Mouse (Mus musculus) MEL (cell line): ENCODE results near the gene Dnajc11. TPM values are rescaled to one million over a fixed set of nuclear protein-coding genes. Genes with fewer than 3 reads are reported as not detected.
A peak's percentile ranks its signal among the peaks of the same experiment; 100 is the strongest.

Experiments
- DNase-seq: peaks from one replicate; pipeline ENCODE4 v3.0.0; 2011; ENCODE audit warnings: low read depth, low spot score
- H3K27ac ChIP-seq: 2 replicates; pipeline ENCODE4 v1.5.1; 2012; ENCODE audit warnings: low read depth, mild to moderate bottlenecking, control low read depth, low read length, moderate library complexity; ENCODE audit not compliant: control insufficient read depth
- H3K27me3 ChIP-seq, 2 experiments: fragments of 150-350 bp in 1 of 2; sonication (generic) in 1 of 2; 2 replicates each; pipeline ENCODE4 v1.6.1; 2012; ENCODE audit warnings: low read length in 2 of 2, mild to moderate bottlenecking in 2 of 2, improper control_type of control experiment in 1 of 2, moderate library complexity in 1 of 2; ENCODE audit not compliant: insufficient read depth in 2 of 2, control insufficient read depth in 1 of 2
- H3K36me3 ChIP-seq, 2 experiments: 2 replicates each; pipeline ENCODE4 v1.6.1; 2012 to 2014; ENCODE audit warnings: low read length in 2 of 2, improper control_type of control experiment in 1 of 2, inconsistent platforms in 1 of 2, mild to moderate bottlenecking in 1 of 2; ENCODE audit not compliant: insufficient read depth in 2 of 2, control insufficient read depth in 1 of 2
- H3K4me1 ChIP-seq, 2 experiments: fragments of 150-350 bp in 1 of 2; sonication (generic) in 1 of 2; 2 replicates each; pipeline ENCODE4 v1.6.1; 2012; ENCODE audit warnings: low read length in 2 of 2, improper control_type of control experiment in 1 of 2, mild to moderate bottlenecking in 1 of 2; ENCODE audit not compliant: insufficient read depth in 2 of 2, control insufficient read depth in 1 of 2
- H3K4me3 ChIP-seq, 2 experiments: fragments of 150-350 bp in 1 of 2; sonication (generic) in 1 of 2; 2 replicates each; pipeline ENCODE4 v1.5.1; 2012; ENCODE audit warnings: low read depth in 2 of 2, low read length in 2 of 2, mild to moderate bottlenecking in 2 of 2, moderate library complexity in 2 of 2, control low read depth in 1 of 2, improper control_type of control experiment in 1 of 2; ENCODE audit not compliant: control insufficient read depth in 1 of 2, insufficient read depth in 1 of 2
- H3K79me2 ChIP-seq: 2 replicates; pipeline ENCODE4 v1.6.1; 2012; ENCODE audit warnings: mild to moderate bottlenecking, low read length, moderate library complexity; ENCODE audit not compliant: control insufficient read depth, poor library complexity, insufficient read depth
- H3K9ac ChIP-seq: 2 replicates; pipeline ENCODE4 v1.6.1; 2012; ENCODE audit warnings: low read depth, mild to moderate bottlenecking, control low read depth, low read length, moderate library complexity; ENCODE audit not compliant: control insufficient read depth, poor library complexity, severe bottlenecking
- H3K9me3 ChIP-seq: fragments of 150-350 bp; sonication (generic); replicated peaks from 2 replicates; pipeline ENCODE4 v1.6.1; 2012; ENCODE audit warnings: mild to moderate bottlenecking, low read length, improper control_type of control experiment, moderate library complexity; ENCODE audit not compliant: insufficient read depth
- CTCF ChIP-seq, 3 experiments: IDR thresholded peaks in 2 of 3; conservative IDR thresholded peaks in 1 of 3; 2 replicates each; pipeline ENCODE4 v1.5.1; 2011 to 2012; ENCODE audit warnings: low read length in 3 of 3, low read depth in 2 of 3, mild to moderate bottlenecking in 2 of 3, improper control_type of control experiment in 1 of 3, inconsistent platforms in 1 of 3, mixed read lengths in 1 of 3, moderate library complexity in 1 of 3; ENCODE audit not compliant: control insufficient read depth in 1 of 3, insufficient read depth in 1 of 3, poor library complexity in 1 of 3, severe bottlenecking in 1 of 3
- E2F4 ChIP-seq: IDR thresholded peaks from 2 replicates; pipeline ENCODE4 v1.6.1; 2011; ENCODE audit warnings: low read depth, low read length, improper control_type of control experiment, borderline replicate concordance
- ELF1 ChIP-seq: IDR thresholded peaks from 2 replicates; pipeline ENCODE4 v1.6.1; 2014; ENCODE audit warnings: low read depth, mild to moderate bottlenecking, inconsistent platforms, low read length, improper control_type of control experiment, moderate library complexity
- EP300 ChIP-seq, 2 experiments: IDR thresholded peaks; 2 replicates each; pipeline ENCODE4 v1.6.1; 2011; ENCODE audit warnings: improper control_type of control experiment in 2 of 2, low read length in 2 of 2, low read depth in 1 of 2, mild to moderate bottlenecking in 1 of 2
- HCFC1 ChIP-seq: IDR thresholded peaks from 2 replicates; pipeline ENCODE4 v1.6.1; 2012; ENCODE audit warnings: low read depth, mild to moderate bottlenecking, inconsistent platforms, low read length, improper control_type of control experiment, moderate library complexity
- JUND ChIP-seq: IDR thresholded peaks from 2 replicates; pipeline ENCODE4 v1.6.1; 2011; ENCODE audit warnings: low read depth, mild to moderate bottlenecking, improper control_type of control experiment, low read length
- MAZ ChIP-seq: IDR thresholded peaks from 2 replicates; pipeline ENCODE4 v1.6.1; 2012; ENCODE audit warnings: low read depth, mild to moderate bottlenecking, inconsistent platforms, low read length, improper control_type of control experiment
- MEF2A ChIP-seq: IDR thresholded peaks from 2 replicates; pipeline ENCODE4 v1.6.1; 2014; ENCODE audit warnings: low read depth, mild to moderate bottlenecking, inconsistent platforms, low read length, improper control_type of control experiment; ENCODE audit not compliant: poor library complexity, insufficient replicate concordance, severe bottlenecking; ENCODE audit errors: extremely low read depth
- MYC ChIP-seq: IDR thresholded peaks from 2 replicates; pipeline ENCODE4 v1.6.1; 2011; ENCODE audit warnings: low read depth, mild to moderate bottlenecking, low read length, improper control_type of control experiment, moderate library complexity
- POLR2A ChIP-seq, 2 experiments: IDR thresholded peaks; 2 replicates each; pipeline ENCODE4 v1.6.1; 2011 to 2012; ENCODE audit warnings: low read length in 2 of 2, mild to moderate bottlenecking in 2 of 2, control low read depth in 1 of 2, improper control_type of control experiment in 1 of 2, low read depth in 1 of 2, moderate library complexity in 1 of 2; ENCODE audit not compliant: control insufficient read depth in 1 of 2, insufficient read depth in 1 of 2, poor library complexity in 1 of 2
- POLR2AphosphoS2 ChIP-seq: IDR thresholded peaks from 2 replicates; pipeline ENCODE4 v1.6.1; 2011; ENCODE audit warnings: low read length, improper control_type of control experiment
- RAD21 ChIP-seq: IDR thresholded peaks from 2 replicates; pipeline ENCODE4 v1.6.1; 2011; ENCODE audit warnings: mild to moderate bottlenecking, low read depth, low read length, improper control_type of control experiment
- SIN3A ChIP-seq: IDR thresholded peaks from 2 replicates; pipeline ENCODE4 v1.6.1; 2012; ENCODE audit warnings: low read length, improper control_type of control experiment, inconsistent platforms
- SMC3 ChIP-seq: IDR thresholded peaks from 2 replicates; pipeline ENCODE4 v1.6.1; 2011; ENCODE audit warnings: low read depth, low read length, improper control_type of control experiment
- USF2 ChIP-seq, 2 experiments: IDR thresholded peaks; 2 replicates each; pipeline ENCODE4 v1.6.1; 2011 to 2012; ENCODE audit warnings: improper control_type of control experiment in 2 of 2, low read length in 2 of 2, borderline replicate concordance in 1 of 2, inconsistent platforms in 1 of 2, low read depth in 1 of 2, mild to moderate bottlenecking in 1 of 2; ENCODE audit not compliant: insufficient read depth in 1 of 2
- ZC3H11A ChIP-seq: IDR thresholded peaks from 2 replicates; pipeline ENCODE4 v1.6.1; 2012; ENCODE audit warnings: low read depth, mild to moderate bottlenecking, inconsistent platforms, low read length, improper control_type of control experiment
- polyA plus RNA-seq, 2 experiments: library from polyadenylated mRNA; stranded (reverse) in 1 of 2; unstranded in 1 of 2; fragments of >175 nt in 1 of 2; fragments of >200 nt in 1 of 2; gene quantifications; 2 replicates each; pipeline versions ENCODE4 v1.2.1 to v1.2.4; 2012; ENCODE audit warnings: low replicate concordance in 2 of 2, low read depth in 1 of 2; ENCODE audit not compliant: insufficient read length in 2 of 2, insufficient read depth in 1 of 2, missing spikeins in 1 of 2
- total RNA-seq: library from RNA; depleted of rRNA; stranded (reverse); fragments of 300-350 nt; gene quantifications from 2 replicates; pipeline ENCODE4 v1.2.3, GENCODE M21; 2012

Dnajc11 gene
- total and polyA plus RNA-seq, 3 experiments, result 128 to 278 (median 157) TPM

- no peak for TF ChIP-seq MAZ
- TF ChIP-seq JUND, result no peak
- peak; percentile 20; the same call in 1 of the 2 replicates for TF ChIP-seq ZC3H11A
- peak; percentile 71; the same call in 1 of the 2 replicates for TF ChIP-seq MYC
- TF ChIP-seq RAD21, result peak; percentile 2
- peak in 1 of 3 experiments; percentile 41; a peak in 2 of 6 replicates for TF ChIP-seq CTCF (IDR thresholded peaks at IDR 0.05 in 2 of 3, conservative IDR thresholded peaks at IDR 0.05 in 1 of 3; ENCODE audit: control insufficient read depth in 1 of 3, insufficient read depth in 1 of 3, low read depth in 2 of 3, low read length in 3 of 3, poor library complexity in 1 of 3, severe bottlenecking in 1 of 3)
- TF ChIP-seq EP300 (IDR thresholded peaks at IDR 0.05; ENCODE audit: low read depth in 1 of 2, low read length in 2 of 2), result no peak
- no peak for TF ChIP-seq MEF2A
- TF ChIP-seq SIN3A, result no peak
- no peak for TF ChIP-seq ELF1
- peak; percentile 45 for TF ChIP-seq SMC3
- TF ChIP-seq USF2 (IDR thresholded peaks at IDR 0.05; ENCODE audit: borderline replicate concordance in 1 of 2, insufficient read depth in 1 of 2, low read depth in 1 of 2, low read length in 2 of 2), result no peak
- TF ChIP-seq POLR2AphosphoS2, result no peak
- Histone ChIP-seq H3K9me3 (no peaks in the 10 kb centered on the region), H3K4me1 (peaks cover 5 to 21% of the 10 kb centered on the region in 2 experiments), H3K27me3 (no peaks in the 10 kb centered on the region), H3K4me3 (no peak overlapping the region), H3K27ac (no peak overlapping the region), H3K9ac (no peak overlapping the region), H3K79me2 (peaks cover 3% of the 10 kb centered on the region; the same call in 1 of the 2 replicates), H3K36me3 (peaks cover 0 to 16% of the 10 kb centered on the region in 2 experiments; a peak in 2 of 4 replicates)
- peak; percentile 39 for DNase-seq
These were observed 67.8 kb downstream of the Dnajc11 start for GRCm38 (mm10) chr4:152001335-152001734.

- H3K9me3 ChIP-seq, result no peaks in the 10 kb centered on the region
- H3K27ac ChIP-seq, result no peak overlapping the region
- H3K4me1 ChIP-seq, result peaks cover 5 to 19% of the 10 kb centered on the region in 2 experiments
- no peaks in the 10 kb centered on the region for H3K27me3 ChIP-seq
- H3K9ac ChIP-seq, result no peak overlapping the region
- TF ChIP-seq EP300 (IDR thresholded peaks at IDR 0.05; ENCODE audit: low read depth in 1 of 2, low read length in 2 of 2), result no peak
- no peak for TF ChIP-seq E2F4
- TF ChIP-seq HCFC1, result no peak
- TF ChIP-seq POLR2A (IDR thresholded peaks at IDR 0.05; ENCODE audit: control insufficient read depth in 1 of 2, insufficient read depth in 1 of 2, low read depth in 1 of 2, low read length in 2 of 2, poor library complexity in 1 of 2), result no peak
- TF ChIP-seq, all 39 proteins: peak for 0
- DNase-seq, result no peak
- Histone ChIP-seq H3K36me3 (peaks cover 0 to 14% of the 10 kb centered on the region in 2 experiments; a peak in 2 of 4 replicates), H3K4me3 (no peak overlapping the region), H3K79me2 (no peaks in the 10 kb centered on the region)
These were observed 68.6 kb downstream of the Dnajc11 start for GRCm38 (mm10) chr4:152002063-152002462.
